Mouse (Mus musculus): ENCODE data around the gene Slfn5.

DNA sequence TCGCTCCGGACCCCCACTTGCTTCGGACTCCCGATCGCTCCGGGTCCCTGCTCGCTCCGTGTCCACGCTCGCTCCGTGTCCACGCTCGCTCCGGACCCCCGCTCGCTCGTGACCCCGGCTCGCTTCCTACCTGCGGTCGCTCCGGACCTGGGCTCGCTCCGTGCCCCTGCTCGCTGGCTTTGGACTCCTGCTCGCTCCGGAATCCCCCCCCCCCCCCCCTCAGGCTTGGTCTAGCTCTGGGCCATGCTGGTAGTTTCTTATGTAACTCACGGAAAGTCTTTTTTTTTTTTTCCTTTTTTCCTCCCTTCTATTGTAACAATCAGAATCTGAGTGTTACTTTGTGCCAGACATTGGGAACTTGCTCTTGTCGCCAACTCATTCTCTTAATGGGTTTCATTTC is 18.0 kb upstream of the Slfn5 start:
- no peak for TF ChIP-seq CTCF (IDR thresholded peaks at IDR 0.05; ENCODE audit: extremely low read depth, insufficient read depth, low read length)
- no peak for TF ChIP-seq POLR2A (IDR thresholded peaks at IDR 0.05; ENCODE audit: extremely low read depth, insufficient read depth, low read length)

Measured in cortical plate, adult 2 months (tissue).